Mouse (Mus musculus): ENCODE data around the gene Cox6b1.

Gene Cox6b1

GRCm38 (mm10) chr7:30608476-30608875 lies 17.5 kb downstream of the Cox6b1 start:
- no peak for DNase-seq

GRCm38 (mm10) chr7:30607706-30608309 lies 18.1 kb downstream of the Cox6b1 start:
- no peak for DNase-seq

- no peak for DNase-seq
Measured at GRCm38 (mm10) chr7:30604944-30605343, 21.0 kb downstream of the Cox6b1 start.

GRCm38 (mm10) chr7:30604424-30604823 lies 21.5 kb downstream of the Cox6b1 start:
- DNase-seq, result no peak

GRCm38 (mm10) chr7:30602583-30602982 lies 23.4 kb downstream of the Cox6b1 start:
- no peak for DNase-seq

- DNase-seq, result no peak
Measured at GRCm38 (mm10) chr7:30600651-30601050, 25.3 kb downstream of the Cox6b1 start.

- peak; percentile 97 for DNase-seq
Measured at GRCm38 (mm10) chr7:30599933-30600353, 26.0 kb downstream of the Cox6b1 start.

- no peak for DNase-seq
Measured at GRCm38 (mm10) chr7:30598786-30599185, 27.2 kb downstream of the Cox6b1 start, which contains the start of gene Zbtb32. Gene Zbtb32 (minus strand): TSS chr7:30598909.

GRCm38 (mm10) chr7:30596811-30597210 lies 29.1 kb downstream of the Cox6b1 start:
- no peak for DNase-seq

- no peak for DNase-seq
Measured at GRCm38 (mm10) chr7:30596093-30596492, 29.9 kb downstream of the Cox6b1 start.

- DNase-seq, result no peak
Measured at GRCm38 (mm10) chr7:30594510-30595024, 31.4 kb downstream of the Cox6b1 start.

GRCm38 (mm10) chr7:30593579-30594509 lies 32.1 kb downstream of the Cox6b1 start:
- no peak for DNase-seq

GRCm38 (mm10) chr7:30592772-30593423 lies 33.1 kb downstream of the Cox6b1 start:
- DNase-seq, result no peak

- peak; percentile 35 for DNase-seq
Measured at GRCm38 (mm10) chr7:30591605-30591951, 34.4 kb downstream of the Cox6b1 start.

GRCm38 (mm10) chr7:30590927-30591604 lies 34.9 kb downstream of the Cox6b1 start:
- peak; percentile 55 for DNase-seq

GRCm38 (mm10) chr7:30589435-30590301 lies 36.3 kb downstream of the Cox6b1 start:
- DNase-seq, result peak; percentile 84

GRCm38 (mm10) chr7:30588676-30589434 lies 37.1 kb downstream of the Cox6b1 start, which contains the start of gene Kmt2b:
Gene Kmt2b (minus strand): TSS chr7:30588726.
- peak; percentile 99 for DNase-seq

GRCm38 (mm10) chr7:30587842-30588667 lies 37.9 kb downstream of the Cox6b1 start:
- DNase-seq, result no peak

- DNase-seq, result peak; percentile 64
Measured at GRCm38 (mm10) chr7:30586455-30587020, 39.4 kb downstream of the Cox6b1 start.

GRCm38 (mm10) chr7:30585170-30585569 lies 40.8 kb downstream of the Cox6b1 start:
- no peak for DNase-seq

All from cerebellum, adult 9-11 months (tissue).